Comparison of ENCODE assay signal across 9 mouse cellular contexts in the genomic region with DNA sequence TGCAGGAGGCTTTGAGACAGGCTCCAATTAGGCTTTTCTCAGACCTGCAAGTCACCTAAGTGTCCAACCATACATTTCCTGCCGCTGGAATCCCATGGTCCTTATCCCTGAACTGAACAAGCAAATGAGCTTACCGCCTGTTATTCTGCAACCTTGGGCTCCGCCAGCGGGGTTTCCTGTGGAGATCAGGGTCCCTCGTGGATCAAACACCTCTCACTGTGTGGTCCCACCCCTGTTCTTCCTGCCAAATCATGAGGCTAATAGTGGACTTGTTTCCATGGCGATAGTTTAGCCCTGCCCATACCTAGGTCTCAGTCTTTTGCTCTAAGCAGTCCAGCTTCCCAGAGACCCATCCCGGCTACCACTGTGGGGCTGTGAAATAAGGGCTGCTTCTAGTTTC. TPM values are rescaled to one million over a fixed set of nuclear protein-coding genes. Genes with fewer than 3 reads are reported as not detected.
DNase-seq lines count a peak whose midpoint lies in the region; ATAC-seq and TF ChIP-seq lines count a peak whose summit lies in the region.
"Had no signal": no experiment of that assay in that cellular context is flagged by ENCODE, and none has a peak within 500 bp of the region (broad histone marks: within the 10 kb centered on the region; RNA-seq: fewer than 3 reads in every experiment).

No protein-coding gene starts in this region.

- peaks cover 29% of the 10 kb centered on the region for H3K4me1 ChIP-seq in forebrain, embryonic 13.5 days
- H3K4me1 ChIP-seq in forebrain, embryonic 14.5 days (ENCODE audit: control insufficient read depth, insufficient read depth, low read length): peaks cover 10% of the 10 kb centered on the region
- peaks cover 15% of the 10 kb centered on the region for H3K4me1 ChIP-seq in lung, embryonic 16.5 days (replicated peaks; ENCODE audit: control insufficient read depth, insufficient read depth, low read length)
- H3K4me1 ChIP-seq in lung, adult 2 months (ENCODE audit: control insufficient read depth, insufficient read depth, low read length): 0 out of 2 replicates have a peak, but pooled peaks cover 4% of the 10 kb centered on the region
- H3K4me1 ChIP-seq in stomach, embryonic 14.5 days (ENCODE audit: control insufficient read depth, insufficient read depth, low read length): peaks cover 8% of the 10 kb centered on the region; the same call in 1 of the 2 replicates

- no peaks in the 10 kb centered on the region for H3K9me3 ChIP-seq in forebrain, embryonic 13.5 days (replicated peaks)
- H3K9me3 ChIP-seq in forebrain, embryonic 14.5 days (replicated peaks; ENCODE audit: control insufficient read depth, low read length): no peaks in the 10 kb centered on the region
- no peaks in the 10 kb centered on the region for H3K9me3 ChIP-seq in lung, embryonic 16.5 days (ENCODE audit: control insufficient read depth, low read length)
- no peaks in the 10 kb centered on the region for H3K9me3 ChIP-seq in stomach, embryonic 14.5 days (ENCODE audit: control insufficient read depth, low read depth, low read length)

- ATAC-seq in forebrain, embryonic 13.5 days: peak; percentile 27; the same call in 1 of the 2 replicates
- ATAC-seq in forebrain, embryonic 14.5 days: no peak
- ATAC-seq in lung, embryonic 16.5 days (ENCODE audit: low read depth): peak; percentile 64
- peak; percentile 43; the same call in 1 of the 2 replicates for ATAC-seq in stomach, embryonic 14.5 days (ENCODE audit: insufficient number of reproducible peaks, insufficient read depth, low FRiP score, low read depth)

- 22% methylated on average over 7 of the region's 7 CpGs for WGBS in forebrain, embryonic 13.5 days
- 21% methylated on average over 7 of the region's 7 CpGs for WGBS in forebrain, embryonic 14.5 days
- 32% methylated on average over 7 of the region's 7 CpGs for WGBS in lung, embryonic 16.5 days
- WGBS in lung, adult 2 months: 37% methylated on average over 7 of the region's 7 CpGs
- 36% methylated on average over 7 of the region's 7 CpGs for WGBS in stomach, embryonic 14.5 days

- no peak for DNase-seq in forebrain, embryonic 14.5 days (ENCODE audit: low spot score)
- no peak for DNase-seq in lung, adult 2 months
- peak; percentile 68 for DNase-seq in heart, postnatal 25 days (ENCODE audit: low spot score)
- DNase-seq in cerebellum, postnatal 36 days: no peak
- no peak for DNase-seq in cerebellum, adult 18-20 months
- DNase-seq: left cerebral cortex, postnatal 4 days had no signal

- H3K9ac ChIP-seq in forebrain, embryonic 13.5 days: peak overlapping the region; percentile 3; the same call in 1 of the 2 replicates
- H3K9ac ChIP-seq in forebrain, embryonic 14.5 days (ENCODE audit: low read length): no peak overlapping the region
- H3K9ac ChIP-seq in lung, embryonic 16.5 days (ENCODE audit: low read length): no peak overlapping the region
- H3K9ac ChIP-seq in stomach, embryonic 14.5 days (replicated peaks; ENCODE audit: low read depth, low read length): no peak overlapping the region

- H3K27me3 ChIP-seq in forebrain, embryonic 13.5 days: no peaks in the 10 kb centered on the region
- no peaks in the 10 kb centered on the region for H3K27me3 ChIP-seq in forebrain, embryonic 14.5 days (replicated peaks; ENCODE audit: control insufficient read depth, insufficient read depth, low read length)
- no peaks in the 10 kb centered on the region for H3K27me3 ChIP-seq in lung, embryonic 16.5 days (ENCODE audit: control insufficient read depth, insufficient read depth, low read depth, low read length)
- H3K27me3 ChIP-seq in stomach, embryonic 14.5 days (ENCODE audit: control insufficient read depth, insufficient read depth, low read length): no peaks in the 10 kb centered on the region

- TF ChIP-seq POLR2A in lung, adult 2 months (IDR thresholded peaks at IDR 0.05; ENCODE audit: borderline replicate concordance, extremely low read depth, low read depth, low read length): no peak

- TF ChIP-seq CTCF in lung, adult 2 months (IDR thresholded peaks at IDR 0.05; ENCODE audit: insufficient read depth, low read length): no peak

- no peaks in the 10 kb centered on the region for H3K36me3 ChIP-seq in forebrain, embryonic 13.5 days (ENCODE audit: poor library complexity, severe bottlenecking)
- no peaks in the 10 kb centered on the region for H3K36me3 ChIP-seq in forebrain, embryonic 14.5 days (ENCODE audit: control insufficient read depth, insufficient read depth, low read length)
- no peaks in the 10 kb centered on the region for H3K36me3 ChIP-seq in lung, embryonic 16.5 days (ENCODE audit: control insufficient read depth, insufficient read depth, low read length)
- no peaks in the 10 kb centered on the region for H3K36me3 ChIP-seq in stomach, embryonic 14.5 days (ENCODE audit: control insufficient read depth, insufficient read depth, low read length)

- H3K4me3 ChIP-seq in forebrain, embryonic 13.5 days: no peak overlapping the region
- H3K4me3 ChIP-seq in forebrain, embryonic 14.5 days (ENCODE audit: low read depth, low read length): no peak overlapping the region
- H3K4me3 ChIP-seq in lung, embryonic 16.5 days (ENCODE audit: low read length): no peak overlapping the region
- H3K4me3 ChIP-seq in lung, adult 2 months (replicated peaks; ENCODE audit: extremely low read depth, low read depth, low read length): no peak overlapping the region
- H3K4me3 ChIP-seq in stomach, embryonic 14.5 days (ENCODE audit: low read depth, low read length): no peak overlapping the region

- intact Hi-C loops in heart, postnatal 25 days (cut with DNase I): no loop called here

- no peak overlapping the region; the same call in 1 of the 2 replicates for H3K4me2 ChIP-seq in forebrain, embryonic 13.5 days
- no peak overlapping the region for H3K4me2 ChIP-seq in forebrain, embryonic 14.5 days (ENCODE audit: low read length)
- H3K4me2 ChIP-seq in lung, embryonic 16.5 days (ENCODE audit: low read depth, low read length): no peak overlapping the region
- no peak overlapping the region for H3K4me2 ChIP-seq in stomach, embryonic 14.5 days (replicated peaks; ENCODE audit: low read depth, low read length)

- H3K27ac ChIP-seq in forebrain, embryonic 13.5 days: no peak overlapping the region
- no peak overlapping the region for H3K27ac ChIP-seq in forebrain, embryonic 14.5 days (ENCODE audit: low read depth, low read length)
- no peak overlapping the region for H3K27ac ChIP-seq in lung, embryonic 16.5 days (ENCODE audit: low read length)
- no peak overlapping the region; the same call in 1 of the 2 replicates for H3K27ac ChIP-seq in stomach, embryonic 14.5 days (ENCODE audit: low read length)

RNA-seq across cellular contexts. Expression of a gene that starts 8.3 kb away (rescaled TPM):
- polyA plus RNA-seq in forebrain, embryonic 13.5 days (2015; fragmentation: Nextera tagmentation; extraction: Ambion mirVana): 80.2 and 81.2 TPM in 2 replicates
- polyA plus RNA-seq in forebrain, embryonic 14.5 days (2014; fragmentation: Nextera tagmentation; extraction: Ambion mirVana): 95.2 and 99.1 TPM in 2 replicates
- polyA plus RNA-seq in lung, embryonic 16.5 days (2015; fragmentation: Nextera tagmentation; extraction: Ambion mirVana): 57.5 and 59.7 TPM in 2 replicates
- polyA plus RNA-seq in lung, adult 2 months (2012; rRNA removed): 9.8 and 16.0 TPM in 2 replicates
- total RNA-seq in heart, postnatal 25 days (2021): 10 to 100 TPM; 33.0 to 35.4 TPM
- 57.7 and 57.8 TPM in 2 replicates for polyA plus RNA-seq in stomach, embryonic 14.5 days (2014; fragmentation: Nextera tagmentation; extraction: Ambion mirVana)

RNA-seq across cellular contexts. Expression of a gene that starts 41.3 kb away (rescaled TPM):
- 50.3 and 59.4 TPM in 2 replicates for polyA plus RNA-seq in forebrain, embryonic 13.5 days (2015; fragmentation: Nextera tagmentation; extraction: Ambion mirVana)
- 62.6 and 63.0 TPM in 2 replicates for polyA plus RNA-seq in forebrain, embryonic 14.5 days (2014; fragmentation: Nextera tagmentation; extraction: Ambion mirVana)
- polyA plus RNA-seq in lung, embryonic 16.5 days (2015; fragmentation: Nextera tagmentation; extraction: Ambion mirVana): 35.2 and 40.7 TPM in 2 replicates
- 9.6 and 11.6 TPM in 2 replicates for polyA plus RNA-seq in lung, adult 2 months (2012; rRNA removed)
- total RNA-seq in heart, postnatal 25 days (2021): 10 to 100 TPM; 55.2 to 64.3 TPM
- 45.9 and 49.3 TPM in 2 replicates for polyA plus RNA-seq in stomach, embryonic 14.5 days (2014; fragmentation: Nextera tagmentation; extraction: Ambion mirVana)

RNA-seq across cellular contexts. Expression of a gene that starts 41.3 kb away (rescaled TPM):
- polyA plus RNA-seq in forebrain, embryonic 13.5 days (2015; fragmentation: Nextera tagmentation; extraction: Ambion mirVana): 11.8 and 15.7 TPM in 2 replicates
- polyA plus RNA-seq in forebrain, embryonic 14.5 days (2014; fragmentation: Nextera tagmentation; extraction: Ambion mirVana): 9.4 and 11.8 TPM in 2 replicates
- 10.3 and 11.9 TPM in 2 replicates for polyA plus RNA-seq in lung, embryonic 16.5 days (2015; fragmentation: Nextera tagmentation; extraction: Ambion mirVana)
- polyA plus RNA-seq in lung, adult 2 months (2012; rRNA removed): 4.1 and 4.5 TPM in 2 replicates
- 10 to 100 TPM; 29.7 to 30.7 TPM for total RNA-seq in heart, postnatal 25 days (2021)
- polyA plus RNA-seq in stomach, embryonic 14.5 days (2014; fragmentation: Nextera tagmentation; extraction: Ambion mirVana): 11.5 and 15.1 TPM in 2 replicates

RNA-seq across cellular contexts. Expression of a gene that starts 49.2 kb away (rescaled TPM):
- polyA plus RNA-seq in forebrain, embryonic 13.5 days (2015; fragmentation: Nextera tagmentation; extraction: Ambion mirVana): 0.28 and 0.62 TPM in 2 replicates
- not detected in 2 replicates for polyA plus RNA-seq in forebrain, embryonic 14.5 days (2014; fragmentation: Nextera tagmentation; extraction: Ambion mirVana)
- polyA plus RNA-seq in lung, embryonic 16.5 days (2015; fragmentation: Nextera tagmentation; extraction: Ambion mirVana): 0.49 and 0.53 TPM in 2 replicates
- not detected in 2 replicates for polyA plus RNA-seq in lung, adult 2 months (2012; rRNA removed)
- not detected for total RNA-seq in heart, postnatal 25 days (2021)
- polyA plus RNA-seq in stomach, embryonic 14.5 days (2014; fragmentation: Nextera tagmentation; extraction: Ambion mirVana): not detected in 2 replicates
- total RNA-seq: left cerebral cortex, postnatal 4 days had no signal

RNA-seq across cellular contexts. Expression of a gene that starts 59.9 kb away (rescaled TPM):
- 22.7 and 26.0 TPM in 2 replicates for polyA plus RNA-seq in forebrain, embryonic 13.5 days (2015; fragmentation: Nextera tagmentation; extraction: Ambion mirVana)
- 36.1 and 42.4 TPM in 2 replicates for polyA plus RNA-seq in forebrain, embryonic 14.5 days (2014; fragmentation: Nextera tagmentation; extraction: Ambion mirVana)
- polyA plus RNA-seq in lung, embryonic 16.5 days (2015; fragmentation: Nextera tagmentation; extraction: Ambion mirVana): 13.6 and 15.3 TPM in 2 replicates
- polyA plus RNA-seq in lung, adult 2 months (2012; rRNA removed): 93.8 and 111 TPM in 2 replicates
- 10 to 100 TPM; 80.7 to 84.0 TPM for total RNA-seq in heart, postnatal 25 days (2021)
- 22.9 and 24.6 TPM in 2 replicates for polyA plus RNA-seq in stomach, embryonic 14.5 days (2014; fragmentation: Nextera tagmentation; extraction: Ambion mirVana)
